Mouse (Mus musculus): Measurements from ENCODE around the gene Rnf145. TPM values are rescaled to one million over a fixed set of nuclear protein-coding genes. Genes with fewer than 3 reads are reported as not detected.
"Not testable (repeated sequence)": the region's sequence is repeated elsewhere in the genome, so short reads cannot be mapped to it uniquely, and the experiment has no call there.

Gene Rnf145
- total RNA-seq, 2 experiments from 2014 or later = 104 to 107 TPM

- no peak for DNase-seq (ENCODE audit: low spot score in 2 of 2)
- intact Hi-C loops (cut with DNase I) = no loop called here
These were observed 35.6 kb downstream of the Rnf145 start for GRCm38 (mm10) chr11:44554339-44554738.

- intact Hi-C loops (cut with DNase I) = no loop called here
These were observed 39.8 kb downstream of the Rnf145 start for GRCm38 (mm10) chr11:44558521-44558920.

GRCm38 (mm10) chr11:44559466-44559865, 40.7 kb downstream of the Rnf145 start:
- DNase-seq (ENCODE audit: low spot score in 2 of 2) = no peak
- intact Hi-C loops (cut with DNase I) = no loop called here

More at GRCm38 (mm10) chr11:44558521-44558920, 39.8 kb downstream of the Rnf145 start:
- no peak for DNase-seq (ENCODE audit: low spot score in 2 of 2)

- no peak for DNase-seq (ENCODE audit: low spot score in 2 of 2)
- intact Hi-C loops (cut with DNase I) = no loop called here
These were observed 41.6 kb downstream of the Rnf145 start for GRCm38 (mm10) chr11:44560396-44560795.

- DNase-seq (ENCODE audit: low spot score in 2 of 2) = no peak
- intact Hi-C loops (cut with DNase I) = no loop called here
These were observed 42.8 kb downstream of the Rnf145 start for GRCm38 (mm10) chr11:44561476-44562015.

- no peak for DNase-seq (ENCODE audit: low spot score in 2 of 2)
- intact Hi-C loops (cut with DNase I) = no loop called here
These were observed 43.8 kb downstream of the Rnf145 start for GRCm38 (mm10) chr11:44562389-44563135.

- no peak for DNase-seq (ENCODE audit: low spot score in 2 of 2)
- intact Hi-C loops (cut with DNase I) = no loop called here
These were observed 45.6 kb downstream of the Rnf145 start for GRCm38 (mm10) chr11:44564245-44564864.

- intact Hi-C loops (cut with DNase I) = no loop called here
- DNase-seq (ENCODE audit: low spot score in 2 of 2) = no peak
These were observed 46.2 kb downstream of the Rnf145 start for GRCm38 (mm10) chr11:44564940-44565339.

GRCm38 (mm10) chr11:44570336-44570735, 51.6 kb downstream of the Rnf145 start:
- DNase-seq (ENCODE audit: low spot score in 2 of 2); intact Hi-C loops (cut with DNase I): not testable (repeated sequence)

GRCm38 (mm10) chr11:44572781-44573180, 54.0 kb downstream of the Rnf145 start:
- intact Hi-C loops (cut with DNase I) = no loop called here
- DNase-seq (ENCODE audit: low spot score in 2 of 2) = no peak

GRCm38 (mm10) chr11:44573396-44573795, 54.6 kb downstream of the Rnf145 start:
- intact Hi-C loops (cut with DNase I) = no loop called here
- DNase-seq (ENCODE audit: low spot score in 2 of 2) = no peak

- intact Hi-C loops (cut with DNase I) = no loop called here
- no peak for DNase-seq (ENCODE audit: low spot score in 2 of 2)
These were observed 55.6 kb downstream of the Rnf145 start for GRCm38 (mm10) chr11:44574391-44574790.

- intact Hi-C loops (cut with DNase I) = no loop called here
- no peak for DNase-seq (ENCODE audit: low spot score in 2 of 2)
These were observed 56.1 kb downstream of the Rnf145 start for GRCm38 (mm10) chr11:44574820-44575219.

- intact Hi-C loops (cut with DNase I) = no loop called here
These were observed 59.1 kb downstream of the Rnf145 start for GRCm38 (mm10) chr11:44577911-44578310.

GRCm38 (mm10) chr11:44581277-44581683, 62.5 kb downstream of the Rnf145 start:
- intact Hi-C loops (cut with DNase I) = no loop called here
- no peak for DNase-seq (ENCODE audit: low spot score in 2 of 2)

More at GRCm38 (mm10) chr11:44577911-44578310, 59.1 kb downstream of the Rnf145 start:
- DNase-seq (ENCODE audit: low spot score in 2 of 2) = no peak

- DNase-seq (ENCODE audit: low spot score in 2 of 2) = peak; percentile 50 to 64
- intact Hi-C loops (cut with DNase I) = no loop called here
These were observed 67.4 kb downstream of the Rnf145 start for GRCm38 (mm10) chr11:44586047-44586696.

- DNase-seq (ENCODE audit: low spot score in 2 of 2) = no peak
- intact Hi-C loops (cut with DNase I) = no loop called here
These were observed 74.3 kb downstream of the Rnf145 start for GRCm38 (mm10) chr11:44593016-44593415.

- DNase-seq (ENCODE audit: low spot score in 2 of 2) = no peak
These were observed 76.0 kb downstream of the Rnf145 start for GRCm38 (mm10) chr11:44594768-44595167.

GRCm38 (mm10) chr11:44606881-44607280, 88.1 kb downstream of the Rnf145 start:
- no peak for DNase-seq (ENCODE audit: low spot score in 2 of 2)
- intact Hi-C loops (cut with DNase I) = no loop called here

More at GRCm38 (mm10) chr11:44594768-44595167, 76.0 kb downstream of the Rnf145 start:
- intact Hi-C loops (cut with DNase I) = no loop called here

- intact Hi-C loops (cut with DNase I) = no loop called here
These were observed 89.9 kb downstream of the Rnf145 start for GRCm38 (mm10) chr11:44608646-44609045.

More at GRCm38 (mm10) chr11:44608646-44609045, 89.9 kb downstream of the Rnf145 start:
- DNase-seq (ENCODE audit: low spot score in 2 of 2) = no peak
